Mouse (Mus musculus) CH12.LX (cell line): Measurements from ENCODE around the gene Ppp2r3a. TPM values are rescaled to one million over a fixed set of nuclear protein-coding genes. Genes with fewer than 3 reads are reported as not detected.

Source experiments
- DNase-seq: peaks from one replicate; pipeline ENCODE4 v3.0.0-alpha.2; 2013; ENCODE audit errors: extremely low read depth
- H3K27ac ChIP-seq: 2 replicates; pipeline ENCODE4 v1.5.1; 2012; ENCODE audit warnings: low read depth, mild to moderate bottlenecking, control low read depth, moderate library complexity; ENCODE audit not compliant: insufficient read depth
- H3K27me3 ChIP-seq: replicated peaks from 2 replicates; pipeline ENCODE3; 2012; ENCODE audit warnings: inconsistent platforms
- H3K36me3 ChIP-seq, 2 experiments: replicated peaks in 1 of 2; 2 replicates each; pipeline versions ENCODE3 to v1.6.1; 2012; ENCODE audit warnings: inconsistent platforms in 1 of 2, low read length in 1 of 2, mild to moderate bottlenecking in 1 of 2, mixed read lengths in 1 of 2, moderate library complexity in 1 of 2; ENCODE audit not compliant: control insufficient read depth in 1 of 2, insufficient read depth in 1 of 2
- H3K4me1 ChIP-seq, 2 experiments: 2 replicates each; pipeline ENCODE4 v1.6.1; 2012; ENCODE audit warnings: inconsistent platforms in 1 of 2, moderate library complexity in 1 of 2; ENCODE audit not compliant: insufficient read depth in 2 of 2, control insufficient read depth in 1 of 2
- H3K4me2 ChIP-seq: 2 replicates; pipeline ENCODE4 v1.6.1; 2012; ENCODE audit warnings: low read depth, mild to moderate bottlenecking, control low read depth; ENCODE audit not compliant: poor library complexity, insufficient read depth, severe bottlenecking
- H3K4me3 ChIP-seq, 3 experiments: fragments of 150-350 bp in 1 of 3; sonication (generic) in 1 of 3; replicated peaks in 1 of 3; 2 replicates each; pipeline versions ENCODE3 to v1.5.1; 2011 to 2012; ENCODE audit warnings: low read depth in 2 of 3, low read length in 2 of 3, mild to moderate bottlenecking in 2 of 3, moderate library complexity in 2 of 3, control low read depth in 1 of 3, improper control_type of control experiment in 1 of 3, inconsistent platforms in 1 of 3, mixed read lengths in 1 of 3; ENCODE audit not compliant: poor library complexity in 1 of 3
- H3K79me2 ChIP-seq: replicated peaks from 2 replicates; pipeline ENCODE4 v1.6.1; 2012; ENCODE audit warnings: mild to moderate bottlenecking, moderate library complexity; ENCODE audit not compliant: control insufficient read depth, poor library complexity, insufficient read depth, severe bottlenecking; ENCODE audit errors: extremely low read depth
- H3K9ac ChIP-seq: 2 replicates; pipeline ENCODE4 v1.6.1; 2012; ENCODE audit warnings: low read depth, mild to moderate bottlenecking, control low read depth, moderate library complexity; ENCODE audit not compliant: insufficient read depth
- H3K9me3 ChIP-seq: replicated peaks from 2 replicates; pipeline ENCODE3; 2012; ENCODE audit warnings: low read length, inconsistent platforms, mixed read lengths
- BHLHE40 ChIP-seq: IDR thresholded peaks from 2 replicates; pipeline ENCODE4 v1.6.1; 2011; ENCODE audit warnings: mild to moderate bottlenecking, low read depth, low read length, improper control_type of control experiment
- CHD2 ChIP-seq: IDR thresholded peaks from 2 replicates; pipeline ENCODE4 v1.6.1; 2011; ENCODE audit warnings: low read length, improper control_type of control experiment
- GABPA ChIP-seq: IDR thresholded peaks from 2 replicates; pipeline ENCODE4 v1.6.1; 2012; ENCODE audit warnings: low read depth, low read length, improper control_type of control experiment, inconsistent platforms; ENCODE audit not compliant: insufficient replicate concordance
- IRF4 ChIP-seq: IDR thresholded peaks from 2 replicates; pipeline ENCODE4 v1.6.1; 2014; ENCODE audit warnings: low read depth, mild to moderate bottlenecking, inconsistent platforms, low read length, improper control_type of control experiment
- JUN ChIP-seq: IDR thresholded peaks from 2 replicates; pipeline ENCODE4 v1.6.1; 2011; ENCODE audit warnings: low read depth, mild to moderate bottlenecking, low read length, improper control_type of control experiment, moderate library complexity; ENCODE audit not compliant: insufficient read depth
- MAX ChIP-seq: IDR thresholded peaks from 2 replicates; pipeline ENCODE4 v1.6.1; 2011; ENCODE audit warnings: low read length, improper control_type of control experiment
- MEF2A ChIP-seq: IDR thresholded peaks from 2 replicates; pipeline ENCODE4 v1.6.1; 2014; ENCODE audit warnings: low read depth, mild to moderate bottlenecking, inconsistent platforms, low read length, improper control_type of control experiment, borderline replicate concordance
- POLR2AphosphoS2 ChIP-seq: IDR thresholded peaks from 2 replicates; pipeline ENCODE4 v1.6.1; 2011; ENCODE audit warnings: low read depth, low read length, improper control_type of control experiment
- RCOR1 ChIP-seq: conservative IDR thresholded peaks from 2 replicates; pipeline ENCODE4 v1.6.1; 2012; ENCODE audit warnings: low read depth, mild to moderate bottlenecking, inconsistent platforms, low read length, improper control_type of control experiment
- TBP ChIP-seq: conservative IDR thresholded peaks from 2 replicates; pipeline ENCODE4 v1.6.1; 2011; ENCODE audit warnings: low read depth, low read length, improper control_type of control experiment
- UBTF ChIP-seq: IDR thresholded peaks from 2 replicates; pipeline ENCODE4 v1.6.1; 2012; ENCODE audit warnings: low read depth, mild to moderate bottlenecking, inconsistent platforms, low read length, improper control_type of control experiment, moderate library complexity
- USF2 ChIP-seq: conservative IDR thresholded peaks from 2 replicates; pipeline ENCODE4 v1.6.1; 2011; ENCODE audit warnings: low read depth, low read length, improper control_type of control experiment
- ZC3H11A ChIP-seq: IDR thresholded peaks from 2 replicates; pipeline ENCODE4 v1.6.1; 2012; ENCODE audit warnings: low read depth, mild to moderate bottlenecking, inconsistent platforms, low read length, improper control_type of control experiment
- dilution Hi-C: fragments of 300-500 bp; cut with MboI; formaldehyde crosslinking; loops from 2 replicates; pipeline ENCODE4 v1.14.3; 2020; ENCODE audit warnings: low sequenced_read_pairs; ENCODE audit not compliant: extremely low pct_unique_long_range_greater_than_20kb, extremely low pct_ligation_motif_present
- in situ Hi-C: fragments of 300-500 bp; cut with MboI; formaldehyde crosslinking; loops from 3 replicates; pipeline ENCODE4 v1.14.3; 2019; ENCODE audit warnings: low sequenced_read_pairs, low pct_ligation_motif_present, low pct_unique_long_range_greater_than_20kb, mixed read lengths
- polyA plus RNA-seq: library from polyadenylated mRNA; unstranded; fragments of >175 nt; gene quantifications from 2 replicates; pipeline ENCODE4 v1.2.1, GENCODE M21; 2012; ENCODE audit warnings: low read depth; ENCODE audit not compliant: insufficient read length
- total RNA-seq, 2 experiments: library from RNA; depleted of rRNA; stranded (reverse); fragments of 300-350 nt in 1 of 2; fragments of >200 nt in 1 of 2; gene quantifications; 2 replicates each; pipeline ENCODE4 v1.2.3; 2012 to 2014

Gene Ppp2r3a
- total and polyA plus RNA-seq, 3 experiments = 1.2 to 2.1 (median 1.8) TPM

GRCm38 (mm10) chr9:101291676-101292660, 40.4 kb upstream of the Ppp2r3a start:
- no peaks in the 10 kb centered on the region for H3K27me3 ChIP-seq
- H3K9ac ChIP-seq = no peak overlapping the region
- H3K4me1 ChIP-seq = no peaks in the 10 kb centered on the region
- no peak overlapping the region for H3K4me3 ChIP-seq
- no peak for DNase-seq
- in situ Hi-C loops (no loop called here), dilution Hi-C loops (no loop called here)
- H3K36me3 ChIP-seq = no peaks in the 10 kb centered on the region
- no peak overlapping the region for H3K4me2 ChIP-seq
- peaks cover 7% of the 10 kb centered on the region for H3K9me3 ChIP-seq
- no peak for TF ChIP-seq MEF2A
- TF ChIP-seq CHD2 = no peak
- no peak for TF ChIP-seq POLR2AphosphoS2
- no peak for TF ChIP-seq MAX
- TF ChIP-seq JUN = no peak
- no peak overlapping the region for H3K27ac ChIP-seq
- H3K79me2 ChIP-seq = no peaks in the 10 kb centered on the region

GRCm38 (mm10) chr9:101290876-101291275, 39.3 kb upstream of the Ppp2r3a start:
- no peak for DNase-seq
- Histone ChIP-seq H3K36me3 (no peaks in the 10 kb centered on the region), H3K27ac (no peak overlapping the region), H3K9me3 (peaks cover 7% of the 10 kb centered on the region), H3K4me3 (no peak overlapping the region), H3K79me2 (no peaks in the 10 kb centered on the region), H3K27me3 (no peaks in the 10 kb centered on the region), H3K4me1 (no peaks in the 10 kb centered on the region), H3K9ac (no peak overlapping the region), H3K4me2 (no peak overlapping the region)
- dilution Hi-C loops (no loop called here), in situ Hi-C loops (no loop called here)
- TF ChIP-seq TBP (no peak), UBTF (no peak), GABPA (no peak), BHLHE40 (no peak), RCOR1 (no peak), ZC3H11A (no peak), IRF4 (no peak), USF2 (no peak)
